Mouse (Mus musculus) activated CD4-positive, CD25-positive, alpha-beta regulatory T cell, adult 9 weeks (primary cell): ENCODE measurements around the gene Zfp790. TPM values are rescaled to one million over a fixed set of nuclear protein-coding genes. Genes with fewer than 3 reads are reported as not detected.

Experiments
- polyA plus RNA-seq: library from polyadenylated mRNA; unstranded; fragments of 100-300 nt; shearing (Covaris generic); gene quantifications from one replicate; pipeline ENCODE4 v1.2.1, GENCODE M21; 2017

Zfp790 gene
- polyA plus RNA-seq: 25.7 TPM

DNA sequence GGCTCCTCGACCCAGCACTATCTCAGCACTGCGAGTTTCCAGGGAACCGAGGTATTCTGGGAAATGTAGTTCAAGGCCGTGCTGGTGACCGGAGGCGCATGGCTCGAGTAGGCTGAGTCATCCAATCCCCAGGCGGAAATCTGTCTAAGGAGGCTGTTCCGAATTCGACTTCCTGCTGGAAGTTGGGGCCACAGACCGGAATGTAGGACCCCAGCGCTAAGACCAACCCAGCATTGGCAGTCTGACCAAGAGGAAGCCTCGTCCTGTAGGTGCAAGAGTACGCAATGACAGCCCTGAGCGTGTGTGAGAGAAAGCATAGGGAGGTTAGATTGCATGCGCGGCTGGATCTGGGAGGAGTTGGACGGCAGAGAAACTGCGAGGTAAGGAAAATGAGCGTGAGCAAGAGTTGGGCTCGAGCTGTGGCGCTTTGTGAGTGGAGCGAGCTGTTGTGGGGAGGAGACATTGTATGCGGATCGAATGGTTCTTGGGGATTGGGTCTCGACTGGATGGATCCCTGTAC is at the start of gene Zfp790:
Zfp790 (plus strand) TSS at position 205 of the 520 bp plus-strand sequence.

DNA sequence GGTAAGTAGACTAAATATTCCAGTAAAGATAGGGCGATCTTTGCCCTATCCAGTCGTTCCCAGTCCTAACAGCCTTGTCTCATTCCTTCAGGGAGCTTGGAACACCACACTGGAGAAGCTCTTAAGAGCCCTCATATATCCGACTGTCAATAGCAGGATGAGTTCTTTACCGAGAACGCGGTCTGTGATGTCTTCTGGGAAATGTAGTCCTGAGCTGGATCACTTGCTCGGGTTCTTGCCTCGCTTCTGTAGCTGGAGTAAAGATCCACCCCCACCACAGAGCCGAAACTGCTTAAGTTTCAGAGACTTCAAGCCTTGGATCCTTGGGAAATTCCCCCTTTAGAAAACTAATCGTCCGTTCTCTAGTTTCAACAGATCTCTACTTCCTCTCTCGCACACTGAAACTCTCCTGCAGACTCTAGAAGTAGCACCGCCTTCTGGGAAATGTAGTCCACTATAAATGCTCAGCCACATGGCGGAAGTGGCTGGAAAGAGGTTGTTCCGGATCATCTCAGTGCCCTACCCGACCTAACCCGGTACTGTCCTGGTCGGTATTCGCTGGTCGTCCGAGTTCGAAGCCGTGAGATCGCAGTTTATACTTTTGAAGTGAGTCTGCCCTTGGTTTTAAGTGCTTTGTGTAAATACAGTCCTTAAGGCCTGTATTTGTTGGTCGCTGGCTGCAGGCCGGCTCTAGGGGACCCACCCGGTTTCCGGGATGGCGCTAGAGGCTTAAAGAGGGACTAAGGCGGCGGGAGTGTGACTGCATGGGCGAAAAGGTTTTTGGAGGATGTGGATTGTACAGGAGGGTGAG is 47.6 kb upstream of the Zfp790 start, which contains the start of gene Zfp84:
Zfp84 (plus strand) TSS at position 463 of the 811 bp plus-strand sequence.

DNA sequence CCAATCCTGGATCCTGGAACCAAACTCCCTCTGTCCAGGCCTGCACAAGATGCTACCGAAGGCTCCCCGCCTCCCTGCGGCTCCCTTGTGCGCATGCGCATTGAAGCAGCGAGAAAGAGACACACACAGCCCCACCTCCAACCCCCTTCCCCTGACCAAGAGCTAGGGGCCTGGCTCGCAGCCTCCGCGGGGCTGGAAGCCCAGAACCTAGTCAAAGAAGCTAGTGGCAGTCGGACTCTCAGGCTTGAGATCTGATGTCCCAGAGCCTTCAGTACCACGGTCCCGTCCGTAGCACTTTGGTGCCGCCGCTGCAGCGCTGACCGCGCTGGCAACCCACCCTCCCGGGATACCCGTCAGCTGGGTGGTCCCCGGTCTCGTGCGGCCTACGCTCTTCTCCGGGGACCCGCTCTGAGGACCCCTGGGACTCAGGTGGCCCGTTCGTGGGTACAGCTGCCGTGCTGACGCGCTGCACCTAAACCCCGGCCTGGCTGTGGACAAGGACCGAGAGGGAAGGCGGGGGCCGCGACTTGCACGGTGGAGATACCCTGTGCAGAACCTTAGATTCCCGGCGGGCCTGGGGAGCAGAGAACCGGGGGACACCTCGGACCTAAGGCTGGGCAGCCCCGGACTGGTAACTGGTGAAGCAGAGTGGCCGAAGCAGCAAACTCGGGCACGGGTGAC is 31.9 kb upstream of the Zfp790 start, which contains the start of gene Zfp30:
Zfp30 (plus strand) TSS at position 128 of the 681 bp plus-strand sequence.

DNA sequence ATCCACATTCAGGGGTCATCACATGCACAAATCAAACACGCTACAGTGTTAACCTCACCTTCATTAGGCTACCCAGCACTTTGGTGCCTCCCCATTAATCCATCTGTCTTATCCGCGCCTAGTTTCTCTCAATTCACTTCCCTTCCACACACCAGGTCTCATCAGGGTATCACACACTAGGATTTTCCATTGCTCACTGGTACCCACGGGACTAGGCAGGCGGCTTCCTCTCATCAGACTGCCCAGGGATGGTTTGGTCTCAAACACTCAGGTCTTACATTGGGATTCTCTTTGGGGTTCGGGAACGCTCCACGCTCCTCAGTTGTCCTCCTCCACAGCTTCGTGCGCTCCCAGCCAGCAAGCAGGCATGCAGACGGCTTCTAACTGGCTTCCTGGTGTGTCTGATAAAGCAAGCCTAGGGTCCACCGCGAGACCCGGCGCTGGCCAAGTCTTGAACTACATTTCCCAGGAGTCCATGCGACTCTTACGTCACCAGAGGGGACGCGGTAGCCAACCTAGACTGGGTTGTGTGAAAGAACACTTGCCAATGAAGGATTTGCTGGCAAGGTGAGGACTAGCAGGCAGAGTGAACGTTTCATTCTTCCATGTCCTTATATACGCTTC is 37.4 kb downstream of the Zfp790 start, which contains the start of gene Zfp940:
Zfp940 (minus strand) TSS at position 451 of the 624 bp plus-strand sequence.

DNA sequence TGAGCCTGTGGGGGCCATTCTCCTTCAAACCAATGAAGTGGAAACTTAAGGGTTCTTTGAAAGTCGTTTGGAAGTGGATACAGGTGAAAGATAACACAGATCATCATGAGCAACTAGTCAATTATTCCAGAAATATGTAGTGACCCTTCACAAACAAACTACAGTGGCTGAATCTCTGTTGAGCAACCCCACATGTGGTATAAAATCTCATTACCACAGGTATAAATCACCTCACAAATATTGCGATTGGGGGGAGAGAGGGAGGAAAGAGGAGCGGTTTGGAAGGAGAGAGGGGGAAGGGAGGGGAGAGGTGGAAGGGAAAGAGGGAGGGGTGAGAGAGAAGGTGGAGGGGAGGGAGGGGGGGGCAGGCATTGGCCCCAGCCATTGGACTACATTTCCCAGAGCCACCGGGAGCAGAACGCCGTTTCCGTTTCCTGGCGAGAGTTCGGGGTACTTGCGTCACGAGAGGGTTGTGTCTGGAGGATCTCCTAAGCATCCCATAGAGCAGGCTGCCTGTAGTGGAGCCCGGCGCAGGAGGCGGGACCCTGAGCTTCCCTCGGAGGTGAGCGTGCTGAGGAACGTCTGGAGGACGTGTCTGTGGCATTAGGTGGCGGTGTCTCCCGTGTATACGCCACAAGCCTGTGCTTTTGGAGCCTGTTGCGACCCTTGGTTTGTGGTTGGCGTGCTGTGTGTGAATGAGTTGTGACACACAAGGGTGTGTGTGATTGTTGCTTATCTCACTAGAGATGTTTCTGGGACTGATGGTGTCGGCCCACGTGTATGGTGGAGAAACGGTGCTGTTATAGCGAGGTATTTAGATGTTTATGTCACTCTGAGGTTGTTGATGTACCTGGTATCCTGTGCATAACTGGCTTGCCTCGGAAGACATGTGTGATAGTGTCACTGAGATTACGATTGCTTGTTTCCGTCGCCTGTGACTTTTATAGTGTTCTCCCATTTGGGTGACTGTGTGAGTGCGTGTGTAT is 43.9 kb downstream of the Zfp790 start, which contains the start of gene Zfp420:
Zfp420 (plus strand) TSS at position 448 of the 986 bp plus-strand sequence.

Other genes with a start within 250 kb of the Zfp790 start
- gene Catsperg2, start 89.1 kb upstream of the Zfp790 start, polyA plus RNA-seq: not detected
- 24.1 TPM for gene Zfp84, start 47.6 kb upstream of the Zfp790 start, polyA plus RNA-seq
- 0.16 TPM for gene Zfp30, start 32.1 kb upstream of the Zfp790 start, polyA plus RNA-seq
- gene Zfp940, start 37.6 kb downstream of the Zfp790 start, polyA plus RNA-seq: 5.5 TPM
- 13.5 TPM for gene Zfp420, start 43.9 kb downstream of the Zfp790 start, polyA plus RNA-seq
- 5.6 TPM for gene Zfp27, start 90.5 kb downstream of the Zfp790 start, polyA plus RNA-seq
- gene Zfp383, start 92.1 kb downstream of the Zfp790 start, polyA plus RNA-seq: 1.1 TPM
- gene Zfp74, start 138.0 kb downstream of the Zfp790 start, polyA plus RNA-seq: 7.1 TPM
- gene Zfp568, start 167.8 kb downstream of the Zfp790 start, polyA plus RNA-seq: 5.6 TPM
- 6.8 TPM for gene Zfp14, start 235.3 kb downstream of the Zfp790 start, polyA plus RNA-seq